Mouse (Mus musculus) brain, adult 10 weeks (tissue): ENCODE data around the gene Fkbp1a. TPM values are rescaled to one million over a fixed set of nuclear protein-coding genes. Genes with fewer than 3 reads are reported as not detected.

Experiments used
- polyA plus RNA-seq: library from polyadenylated mRNA; stranded (reverse); fragments of 350-450 nt; fragmentation: Illumina TruSeq; extraction: RNeasy Lipid Tissue Mini Kit (QIAGEN cat#74804); gene quantifications from one replicate; pipeline ENCODE4 v1.2.3, GENCODE M21; 2015; ENCODE audit warnings: low read depth, low replicate concordance

Gene Fkbp1a
- polyA plus RNA-seq = 658 TPM

GRCm38 (mm10) chr2:151542323-151543062 lies at the start of gene Fkbp1a:
Fkbp1a (plus strand) TSS chr2:151542483.

DNA sequence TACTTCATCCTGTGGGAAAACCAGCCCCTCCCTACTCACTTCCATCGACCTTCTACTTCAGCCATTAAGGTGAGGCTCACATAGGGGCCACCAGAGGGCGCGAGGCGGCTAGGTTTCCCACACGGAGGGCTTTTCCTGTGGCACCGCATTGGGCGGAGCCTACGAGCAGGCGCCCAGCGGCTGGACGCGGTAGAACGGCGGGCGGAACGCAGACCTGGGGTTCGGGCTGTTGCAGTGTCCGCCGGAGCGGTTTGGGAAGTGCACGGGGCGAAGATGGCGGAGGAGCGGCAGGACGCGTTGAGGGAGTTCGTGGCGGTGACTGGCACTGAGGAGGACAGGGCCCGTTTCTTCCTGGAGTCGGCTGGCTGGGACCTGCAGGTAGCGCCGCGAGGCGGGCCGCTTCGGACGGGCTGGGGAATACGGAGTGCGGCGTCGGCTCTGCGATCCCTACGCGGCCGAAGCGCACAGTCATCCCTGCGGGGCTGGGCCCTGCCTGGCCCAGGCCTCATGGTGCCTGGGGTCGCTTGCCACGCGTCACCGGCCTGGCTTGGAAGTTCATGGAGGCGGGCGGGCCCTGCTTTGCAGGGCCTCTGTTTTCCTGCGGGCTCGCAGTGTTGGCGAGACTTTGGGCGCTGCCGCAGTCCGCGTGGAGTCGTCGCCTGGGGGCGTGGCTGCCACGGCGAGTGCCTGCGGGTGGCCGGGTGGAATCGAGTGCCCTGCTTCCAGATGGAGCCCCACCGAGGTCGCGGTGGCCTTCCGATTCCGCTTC lies 48.1 kb upstream of the Fkbp1a start, which contains the start of gene Nsfl1c:
Gene Nsfl1c, plus strand, starts transcription at position 148 of the 769 bp plus-strand sequence.

DNA sequence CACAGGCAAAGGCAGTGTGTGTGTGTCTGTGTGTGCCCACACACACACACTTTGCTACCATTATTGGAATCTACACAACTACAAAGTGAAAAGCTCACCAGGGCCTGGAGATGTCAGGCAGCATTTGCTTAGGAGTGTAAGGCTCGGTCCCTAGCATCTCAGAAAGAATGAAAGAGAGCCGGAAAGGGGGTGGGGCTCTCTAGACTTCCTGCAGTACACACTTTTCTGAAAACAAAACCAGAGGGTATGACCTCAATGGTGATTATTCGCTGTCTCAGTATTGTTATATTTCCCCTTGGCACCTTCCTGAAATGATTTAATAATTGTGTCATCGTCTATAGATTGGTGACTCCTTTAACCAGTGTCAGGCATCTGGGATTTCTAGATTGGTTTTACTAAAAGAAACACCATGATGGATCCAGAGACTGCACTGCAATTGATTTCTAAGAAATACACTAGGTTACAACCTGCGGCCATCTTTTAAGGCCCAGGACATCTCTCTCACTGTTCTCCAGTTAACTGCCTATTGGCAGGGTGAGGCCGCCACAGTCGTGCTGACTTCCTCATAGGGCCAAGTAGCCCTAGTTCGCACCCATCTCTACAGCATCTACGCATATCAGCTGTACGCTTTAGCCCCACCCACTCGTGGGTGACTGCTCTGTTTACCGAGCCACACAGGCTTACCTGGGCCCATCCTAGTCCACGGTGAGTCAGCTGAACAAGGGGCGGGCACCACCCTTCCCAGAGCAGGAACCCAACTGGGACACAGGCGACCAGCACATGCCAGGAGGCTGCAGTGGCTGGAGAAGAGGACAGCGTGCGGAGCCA lies 29.8 kb downstream of the Fkbp1a start, which contains the start of gene Sdcbp2:
Gene Sdcbp2, plus strand, starts transcription at position 750 of the 828 bp plus-strand sequence.

Other genes starting within 250 kb of the Fkbp1a start
- gene 4921509C19Rik, start 66.3 kb upstream of the Fkbp1a start, polyA plus RNA-seq = not detected
- 149 TPM for gene Nsfl1c, start 48.3 kb upstream of the Fkbp1a start, polyA plus RNA-seq
- gene Sdcbp2, start 30.1 kb downstream of the Fkbp1a start, polyA plus RNA-seq = 0.77 TPM
- gene Snph, start 90.1 kb downstream of the Fkbp1a start, polyA plus RNA-seq = 168 TPM
- 0.91 TPM for gene Rad21l, start 126.0 kb downstream of the Fkbp1a start, polyA plus RNA-seq
- 5.8 TPM for gene Tmem74b, start 159.5 kb downstream of the Fkbp1a start, polyA plus RNA-seq
- gene Psmf1, start 201.7 kb downstream of the Fkbp1a start, polyA plus RNA-seq = 38.3 TPM